Mouse (Mus musculus) thymus, adult 2 months (tissue): ENCODE measurements at regions not wholly inside any gene's neighbourhood (a gene's known extent, or its start where the extent isn't known, plus 50 kb on each side); places are given as distances from the start of the nearest gene placed in this dataset.

Experiments used
- CTCF ChIP-seq: fragments of 200-500 bp; IDR thresholded peaks from 2 replicates; pipeline ENCODE4 v1.5.1; 2012; ENCODE audit warnings: mild to moderate bottlenecking, control low read depth, low read length, moderate library complexity, borderline replicate concordance; ENCODE audit not compliant: control insufficient read depth, poor library complexity, insufficient read depth; ENCODE audit errors: extremely low read depth
- POLR2A ChIP-seq: fragments of 200-500 bp; IDR thresholded peaks from 2 replicates; pipeline ENCODE4 v1.6.1; 2012; ENCODE audit warnings: mild to moderate bottlenecking, low read length, control low read depth, moderate library complexity; ENCODE audit not compliant: control insufficient read depth, poor library complexity, insufficient read depth; ENCODE audit errors: extremely low read depth

DNA sequence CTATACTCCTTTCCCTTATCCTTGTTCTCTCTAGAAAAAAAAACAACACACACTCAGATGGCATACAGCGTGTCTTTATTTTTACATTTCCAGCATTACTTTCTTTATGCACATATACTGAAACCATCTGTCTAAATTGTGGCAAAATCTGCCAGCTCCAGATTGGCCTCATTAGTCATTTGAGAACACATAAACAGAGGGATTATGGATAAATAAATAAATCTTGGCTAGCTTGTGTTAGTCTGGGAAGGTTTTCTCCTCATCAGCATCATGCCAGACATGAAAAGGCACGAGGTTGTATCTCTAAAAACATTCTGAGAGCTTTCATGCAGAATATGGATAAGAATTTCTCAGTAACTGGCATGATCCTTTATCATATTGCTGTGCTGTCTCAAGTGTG, 1369.1 kb downstream of the Slc22a22 start:
- TF ChIP-seq POLR2A (no peak), CTCF (no peak)
